11 mouse cellular contexts compared by ENCODE assay signal in the genomic region with DNA sequence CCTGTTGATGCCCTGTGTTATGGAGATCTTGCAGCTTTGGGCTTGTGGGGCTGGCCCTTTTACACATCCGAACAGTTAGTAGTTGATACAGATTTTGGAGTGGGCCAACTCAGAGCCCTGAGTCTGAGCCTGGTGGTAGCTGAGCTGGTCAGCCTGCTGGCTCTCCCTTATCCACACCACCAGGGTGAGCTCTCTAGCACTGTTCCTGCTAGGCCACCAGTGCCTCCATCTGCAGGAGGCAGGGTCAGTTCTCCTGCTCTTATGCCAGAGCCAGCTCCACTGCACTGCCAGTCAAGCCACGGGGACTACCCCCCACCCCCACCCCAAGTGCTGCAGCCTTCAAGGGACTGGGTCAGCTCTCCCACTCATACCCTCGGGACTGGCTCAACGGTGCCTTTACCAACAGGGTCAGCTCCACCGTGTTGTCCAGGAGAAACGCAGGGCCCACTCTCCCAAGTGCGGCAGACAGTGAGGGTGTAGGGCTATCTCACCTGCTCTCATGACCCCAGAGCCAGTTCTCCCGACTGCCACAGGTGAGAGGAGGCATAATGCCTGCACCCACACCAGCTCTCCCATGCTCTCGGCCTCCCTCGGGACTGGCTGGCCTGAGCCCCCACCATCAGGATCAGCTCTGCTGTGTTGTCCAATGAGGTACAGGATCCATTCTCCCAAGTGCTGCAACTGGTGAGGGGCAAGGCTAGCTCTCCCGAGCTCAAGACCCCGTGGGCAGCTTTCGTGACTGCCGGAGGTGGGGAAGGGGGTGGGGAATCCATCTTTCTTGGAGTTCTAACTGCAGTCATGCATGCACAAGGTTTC.
DNase-seq lines count a peak whose midpoint lies in the region; ATAC-seq and TF ChIP-seq lines count a peak whose summit lies in the region.
"Had no signal": no experiment of that assay in that cellular context is flagged by ENCODE, and none has a peak within 500 bp of the region (broad histone marks: within the 10 kb centered on the region; RNA-seq: fewer than 3 reads in every experiment).

No protein-coding gene starts in this region.

- DNase-seq in cerebellum, adult 9-11 months = peak; percentile 49
- no peak for DNase-seq in cerebellum, postnatal 4 days (ENCODE audit: low spot score in 2 of 2)
- DNase-seq in kidney, postnatal 0 days (ENCODE audit: low spot score) = no peak
- no peak for DNase-seq in kidney, adult 11 months
- peak; percentile 47 for DNase-seq in brain, adult 2 months (ENCODE audit: low read depth, low spot score)
- no peak for DNase-seq in urinary bladder, postnatal 4 days (ENCODE audit: low spot score in 2 of 2)
- DNase-seq in spleen, adult 18-20 months = no peak
- DNase-seq: adrenal gland, postnatal 14 days; layer of hippocampus, postnatal 36 days; liver had no signal

- H3K9ac ChIP-seq in kidney, postnatal 0 days (ENCODE audit: low read depth, low read length) = no peak overlapping the region
- H3K9ac ChIP-seq in intestine, postnatal 0 days (ENCODE audit: low read depth, low read length) = no peak overlapping the region

- H3K27me3 ChIP-seq in kidney, postnatal 0 days (ENCODE audit: insufficient read depth, low read length) = no peaks in the 10 kb centered on the region
- no peaks in the 10 kb centered on the region for H3K27me3 ChIP-seq in intestine, postnatal 0 days (replicated peaks; ENCODE audit: control insufficient read depth, insufficient read depth, low read length)

- no peaks in the 10 kb centered on the region for H3K9me3 ChIP-seq in kidney, postnatal 0 days (replicated peaks; ENCODE audit: low read length)
- no peaks in the 10 kb centered on the region for H3K9me3 ChIP-seq in intestine, postnatal 0 days (ENCODE audit: control insufficient read depth)

- H3K4me3 ChIP-seq in kidney, postnatal 0 days (replicated peaks; ENCODE audit: low read depth, low read length) = no peak overlapping the region
- no peak overlapping the region for H3K4me3 ChIP-seq in intestine, postnatal 0 days (ENCODE audit: low read depth, low read length)

- peak; percentile 67 for ATAC-seq in kidney, postnatal 0 days (replicated peaks; ENCODE audit: low FRiP score, low read depth)
- no peak for ATAC-seq in intestine, postnatal 0 days

- no peak overlapping the region for H3K27ac ChIP-seq in kidney, postnatal 0 days
- H3K27ac ChIP-seq in intestine, postnatal 0 days (ENCODE audit: low read depth, low read length) = no peak overlapping the region

- peak; percentile 44; the same call in 1 of the 2 replicates for TF ChIP-seq CTCF in kidney, postnatal 0 days (IDR thresholded peaks at IDR 0.05; ENCODE audit: low read depth)
- peak; percentile 34 for TF ChIP-seq CTCF in intestine, postnatal 0 days (IDR thresholded peaks at IDR 0.05; ENCODE audit: low read depth)

- peaks cover 7% of the 10 kb centered on the region; the same call in 1 of the 2 replicates for H3K4me1 ChIP-seq in kidney, postnatal 0 days (replicated peaks; ENCODE audit: insufficient read depth, low read length)
- H3K4me1 ChIP-seq in intestine, postnatal 0 days (replicated peaks; ENCODE audit: control insufficient read depth, insufficient read depth, low read length) = no peaks in the 10 kb centered on the region

- no peaks in the 10 kb centered on the region for H3K36me3 ChIP-seq in kidney, postnatal 0 days (ENCODE audit: insufficient read depth, low read length)
- H3K36me3 ChIP-seq in intestine, postnatal 0 days (ENCODE audit: control insufficient read depth, insufficient read depth) = no peaks in the 10 kb centered on the region

- peak overlapping the region; percentile 32 for H3K4me2 ChIP-seq in kidney, postnatal 0 days (ENCODE audit: low read length)
- no peak overlapping the region for H3K4me2 ChIP-seq in intestine, postnatal 0 days (replicated peaks; ENCODE audit: low read depth)

- WGBS in kidney, postnatal 0 days = 46% methylated on average over 14 of the region's 14 CpGs
- 68% methylated on average over 14 of the region's 14 CpGs for WGBS in intestine, postnatal 0 days

Comparison
In these comparisons a context has a peak if more than half of its experiments do, and no peak if none do; other contexts are left out.
1. DNase-seq: peak in cerebellum, adult 9-11 months (single experiment) and brain, adult 2 months (single experiment); none in cerebellum, postnatal 4 days (0 of 2), kidney, postnatal 0 days (single experiment), kidney, adult 11 months (single experiment), urinary bladder, postnatal 4 days (0 of 2) and spleen, adult 18-20 months (0 of 2).